Mouse (Mus musculus) heart, postnatal 14 days (tissue): ENCODE results near the gene Stard3. TPM values are rescaled to one million over a fixed set of nuclear protein-coding genes. Genes with fewer than 3 reads are reported as not detected.
A peak's percentile ranks its signal among the peaks of the same experiment; 100 is the strongest.

Experiments used
- DNase-seq, 2 experiments: peaks; one replicate each; pipeline ENCODE4 v3.0.0; 2021 to 2022
- intact Hi-C: fragments of 180-260 bp; cut with DNase I; formaldehyde crosslinking; loops from one replicate; pipeline ENCODE4 v1.15.1; 2025
- long read RNA-seq, 2 experiments: library from polyadenylated mRNA; stranded (forward); transcript quantifications; one replicate each; pipeline ENCODE4 v2.0.0; 2021
- total RNA-seq, 2 experiments: library from RNA; stranded (reverse); gene quantifications; 2 replicates each; pipeline ENCODE4 v1.2.3; 2021

Gene Stard3
- 10 to 100 TPM; 21.7 to 23.3 TPM for total RNA-seq
- long read RNA-seq, experiment 1, transcript Stard3-201 (15 exons, 2,070 nt) = major isoform, 36 of 68 reads
- long read RNA-seq, experiment 1, partial matches to known transcripts = 20 of 68 reads
- long read RNA-seq, experiment 1, other reads (novel, unspliced or antisense) = 12 of 68 reads
- long read RNA-seq, experiment 2, transcript Stard3-201 (15 exons, 2,070 nt) = major isoform, 30 of 63 reads
- long read RNA-seq, experiment 2, partial matches to known transcripts = 21 of 63 reads
- long read RNA-seq, experiment 2, other reads (novel, unspliced or antisense) = 12 of 63 reads

DNA sequence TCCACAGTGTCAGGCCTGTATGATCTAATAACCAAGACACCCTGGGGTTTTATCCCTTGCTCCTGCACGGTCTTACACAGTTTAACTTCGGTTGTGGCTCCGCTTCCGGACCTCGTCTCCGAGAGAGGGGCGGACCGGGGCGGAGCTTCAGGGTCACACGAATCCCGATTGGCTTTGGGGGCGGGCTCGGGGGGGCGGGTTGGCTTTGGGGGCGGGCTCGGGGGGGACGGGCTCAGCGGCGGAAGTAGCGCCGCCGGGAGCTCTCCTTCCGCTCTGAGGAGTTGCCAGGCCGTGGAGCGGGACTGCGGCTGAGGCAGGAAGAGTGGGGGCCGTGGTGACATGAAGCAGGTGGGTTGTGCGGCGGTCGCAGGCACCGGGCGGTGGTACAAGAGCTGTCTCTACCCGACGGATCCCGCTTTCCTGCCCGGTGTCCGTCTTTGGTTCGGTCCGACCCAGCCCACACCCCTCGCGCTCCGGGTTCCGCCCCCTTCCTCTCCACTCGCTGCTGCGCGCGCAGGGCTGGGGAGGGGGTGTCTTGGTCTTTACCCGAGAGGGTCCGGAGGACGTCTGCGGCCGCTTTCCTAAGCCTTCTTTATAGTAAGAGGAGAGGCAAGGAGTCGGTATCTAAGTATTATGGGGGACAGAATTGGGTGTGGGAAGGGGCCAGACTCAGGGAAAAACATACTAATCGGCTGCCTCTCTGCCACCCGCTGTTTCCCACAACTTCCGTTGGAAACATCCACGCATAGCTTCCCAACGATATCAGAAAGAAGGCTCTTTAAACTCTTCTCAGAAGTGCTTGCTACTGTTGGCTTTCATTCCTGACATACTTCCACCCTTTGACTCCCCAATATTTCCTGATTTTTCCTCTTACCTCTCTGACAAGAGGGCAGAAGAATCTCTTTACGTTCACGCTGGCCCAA lies at the start of gene Stard3:
Gene Stard3, plus strand, starts transcription at position 208 of the 923 bp plus-strand sequence.
- intact Hi-C loops = no loop called here

DNA sequence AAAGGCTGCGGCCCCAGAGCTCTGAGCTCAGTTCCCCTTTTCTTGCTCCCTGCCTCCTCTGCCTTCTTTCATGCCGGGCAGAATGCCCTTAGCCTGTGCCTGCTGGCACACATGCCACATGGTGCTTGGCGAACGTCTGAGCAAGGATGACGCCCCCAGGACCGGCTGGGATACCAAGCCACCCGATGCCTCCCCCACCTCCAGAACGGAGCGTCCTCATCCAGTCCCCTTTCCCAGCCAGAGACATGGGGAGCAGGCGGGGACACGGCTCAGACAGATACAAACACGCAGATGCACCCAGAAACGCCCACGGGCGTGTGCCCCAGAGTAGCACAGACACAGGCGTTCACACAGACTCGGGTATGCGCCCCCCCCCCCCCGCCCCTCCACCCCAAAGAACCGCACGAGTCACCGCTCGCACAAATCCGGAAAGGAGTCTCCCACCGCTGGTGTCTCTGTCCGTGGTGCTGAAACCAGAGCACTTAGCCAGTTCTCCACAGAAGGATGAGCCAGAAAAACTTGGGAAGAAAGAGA lies 44.3 kb upstream of the Stard3 start:
- peak; percentile 78 to 84 for DNase-seq
- intact Hi-C loops = no loop called here

More for the DNA sequence above, at the start of gene Stard3:
- peak; percentile 90 to 92 for DNase-seq

DNA sequence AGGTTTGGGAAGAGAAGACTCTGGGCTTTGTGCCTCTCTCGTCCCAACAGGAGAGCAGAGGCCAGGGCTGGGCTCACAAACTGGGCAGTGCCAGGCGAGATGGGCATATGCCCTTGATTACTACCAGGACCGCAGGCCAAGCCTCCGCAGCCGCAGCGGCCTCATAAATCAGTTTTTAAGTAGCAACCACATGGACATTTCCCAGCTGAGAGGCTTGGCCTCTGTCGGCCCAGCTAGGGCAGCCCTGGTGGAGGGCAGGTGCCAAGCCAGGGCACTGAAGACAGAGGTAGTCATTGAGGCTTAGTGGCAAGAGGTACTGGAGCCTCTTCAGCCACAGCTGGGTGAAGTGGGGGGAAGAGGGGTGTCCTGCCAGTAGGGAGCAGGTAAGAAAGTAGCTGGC lies 40.7 kb upstream of the Stard3 start:
- DNase-seq = no peak
- intact Hi-C loops = no loop called here

DNA sequence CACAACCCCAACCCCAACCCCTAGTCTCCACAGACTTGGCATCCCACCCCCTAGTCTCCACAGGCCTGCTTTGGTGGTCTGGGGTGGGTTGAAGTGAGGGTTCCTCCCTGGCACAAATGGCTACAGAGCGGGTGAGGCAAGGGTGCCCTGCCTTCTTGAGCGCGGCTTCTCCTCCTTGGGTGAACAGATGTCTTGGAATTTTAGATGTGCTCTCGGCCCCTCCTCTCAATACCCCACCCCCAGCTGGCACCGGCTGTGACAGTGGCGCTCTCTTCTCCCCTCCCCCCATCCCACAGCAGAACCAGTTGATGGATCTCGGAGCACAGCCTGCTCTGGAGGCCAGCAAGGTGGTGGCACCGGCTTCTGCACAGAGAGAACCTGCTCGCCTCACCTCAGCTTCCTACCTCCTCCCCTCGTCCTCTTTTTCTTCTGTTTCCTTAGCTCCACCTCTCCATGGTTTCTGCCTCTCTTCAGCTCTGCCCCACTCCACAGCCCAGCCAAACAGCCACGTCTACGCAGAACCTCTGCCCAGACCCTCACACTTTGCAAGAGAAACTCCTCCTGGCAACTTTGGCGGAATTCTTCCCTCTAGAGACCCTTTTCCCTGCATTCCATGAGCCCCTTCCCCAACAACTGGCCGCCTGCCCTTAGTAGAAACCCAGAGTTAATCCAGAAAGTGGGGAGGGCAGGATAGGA lies 39.6 kb upstream of the Stard3 start:
- intact Hi-C loops = no loop called here
- no peak for DNase-seq

DNA sequence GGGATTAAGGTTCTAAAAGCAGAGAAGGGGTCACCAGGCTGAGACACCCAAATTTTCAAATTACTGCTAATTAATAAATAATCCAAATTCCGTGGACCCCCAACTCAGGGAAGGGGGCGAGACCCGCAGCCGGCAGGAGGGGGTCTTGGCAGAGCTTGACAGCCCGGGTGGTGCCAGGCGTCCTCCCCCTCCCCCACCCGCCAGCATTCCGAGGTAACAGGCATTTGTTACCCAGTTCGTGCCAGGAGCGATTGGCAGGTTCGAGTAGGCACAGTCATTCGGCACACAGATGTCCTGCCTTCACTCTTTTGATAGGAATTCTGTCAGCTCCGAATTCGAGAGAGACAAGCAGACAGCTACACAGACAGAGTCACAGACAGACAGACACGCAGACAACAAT lies 39.0 kb upstream of the Stard3 start:
- intact Hi-C loops = no loop called here
- no peak for DNase-seq

DNA sequence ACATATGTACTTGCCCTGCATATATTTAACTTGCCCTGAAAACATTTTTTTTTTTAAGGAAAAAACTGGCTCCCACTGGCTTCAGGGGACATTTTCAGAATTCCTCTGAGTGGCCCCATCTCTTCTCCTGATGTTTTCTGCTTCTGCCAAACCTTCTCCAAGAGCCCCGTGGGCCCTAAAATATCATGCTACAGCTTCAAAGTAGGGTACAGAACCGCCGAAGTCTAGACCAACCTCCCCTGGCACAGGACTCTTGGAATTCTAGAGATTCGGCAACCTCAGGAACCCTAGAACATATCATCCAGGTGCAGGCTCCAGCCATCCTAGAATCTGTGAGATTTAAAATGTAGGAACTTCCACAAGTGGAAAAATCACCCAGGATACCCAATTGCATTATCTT lies 38.6 kb upstream of the Stard3 start:
- no peak for DNase-seq
- intact Hi-C loops = no loop called here

DNA sequence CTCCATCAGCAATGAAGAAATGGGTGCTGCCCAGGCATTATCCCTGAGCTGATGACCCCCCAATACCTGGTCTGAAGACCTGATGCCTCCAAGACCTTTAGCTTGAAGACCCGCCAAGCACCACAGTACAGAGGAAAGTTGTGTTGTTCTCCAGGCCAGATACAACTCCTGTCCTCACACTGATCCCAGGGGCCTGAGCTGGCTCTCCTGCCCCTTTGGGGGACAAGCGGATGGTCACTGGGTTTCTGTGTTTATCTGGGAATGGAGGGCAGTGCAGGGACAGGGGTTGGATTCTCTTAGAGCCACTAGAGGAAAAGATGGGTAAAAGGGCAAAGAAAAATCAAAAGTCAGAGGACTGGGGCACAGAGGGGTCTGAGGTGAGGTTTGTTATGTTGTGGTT lies 38.2 kb upstream of the Stard3 start:
- intact Hi-C loops = no loop called here
- DNase-seq = no peak

DNA sequence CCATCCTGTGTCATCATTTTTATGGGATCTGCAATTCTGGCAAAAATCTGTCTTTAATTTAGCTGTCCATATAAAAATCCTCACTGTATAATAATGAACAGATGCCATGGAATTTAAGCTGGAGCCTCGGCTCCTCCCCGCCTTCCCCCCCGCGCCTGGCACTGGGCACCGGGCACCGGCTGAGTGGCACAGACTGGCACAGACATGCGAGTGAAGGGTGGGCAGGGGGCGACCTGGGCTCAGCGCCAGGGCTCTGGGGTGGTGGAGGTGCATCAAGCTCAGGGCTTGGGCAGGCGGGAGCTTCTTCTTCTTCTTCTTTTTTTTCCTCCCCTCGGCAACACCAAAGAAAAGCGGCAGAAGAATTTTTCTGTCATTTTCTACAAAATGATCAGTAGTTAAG lies 37.8 kb upstream of the Stard3 start:
- intact Hi-C loops = no loop called here
- DNase-seq = no peak

DNA sequence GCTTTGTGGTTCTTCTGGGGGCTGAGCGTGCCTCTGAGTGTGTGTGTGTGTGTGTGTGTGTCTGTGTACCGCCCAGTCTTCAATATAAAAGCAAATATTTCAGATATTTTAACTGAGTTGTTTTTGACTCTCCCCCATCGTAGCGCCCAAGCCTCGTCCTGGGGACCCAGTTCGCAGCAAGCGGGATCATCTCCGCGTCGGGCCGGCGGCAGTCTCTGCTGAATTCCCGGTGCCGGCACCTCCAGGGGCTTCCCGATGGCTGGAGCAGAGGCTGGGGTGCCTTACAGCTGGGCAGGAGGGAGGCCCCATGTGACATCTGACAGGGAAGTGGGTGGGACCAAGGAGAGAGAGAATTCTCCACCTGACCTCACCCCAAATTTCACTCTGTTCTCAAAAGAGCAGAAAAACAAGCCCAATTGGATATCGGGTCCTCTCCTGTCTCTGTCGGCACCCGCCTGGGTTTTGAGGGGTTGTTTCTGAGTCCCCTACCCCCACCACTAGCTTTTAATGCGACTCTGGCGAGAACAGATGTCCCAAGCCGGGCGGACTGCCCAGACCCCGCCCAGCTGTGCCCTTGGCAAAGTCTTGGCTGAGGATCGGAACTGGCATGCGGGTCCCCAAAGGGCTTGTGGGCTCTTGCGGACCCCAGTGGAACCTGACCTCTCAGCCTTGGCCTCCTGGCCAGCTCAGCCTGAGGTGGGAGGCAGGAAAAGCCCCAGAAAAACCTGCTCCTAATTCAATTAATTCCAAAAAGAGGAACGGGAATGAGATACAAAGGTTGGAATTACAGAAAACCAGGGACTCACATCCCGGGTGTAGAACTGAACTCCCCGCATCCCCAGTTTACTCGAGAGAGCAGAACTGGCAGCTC lies 37.1 kb upstream of the Stard3 start:
- intact Hi-C loops = no loop called here
- DNase-seq = no peak

DNA sequence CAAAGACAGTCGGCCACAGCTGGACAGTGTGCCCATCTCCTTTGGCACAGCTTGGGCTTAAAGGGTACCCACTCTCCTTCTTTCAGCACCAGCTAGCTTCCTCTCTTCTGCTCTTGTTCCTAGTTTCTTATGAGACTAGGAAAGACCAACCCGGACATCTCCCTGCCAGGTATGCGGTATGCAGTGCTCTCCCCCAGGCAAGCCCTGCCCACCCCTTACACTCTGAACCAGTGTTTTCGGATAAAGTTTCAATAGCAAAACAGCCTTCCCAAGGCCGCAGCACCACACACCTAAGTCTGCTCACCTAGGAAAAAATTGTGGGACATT lies 36.5 kb upstream of the Stard3 start:
- intact Hi-C loops = no loop called here
- DNase-seq = no peak

DNA sequence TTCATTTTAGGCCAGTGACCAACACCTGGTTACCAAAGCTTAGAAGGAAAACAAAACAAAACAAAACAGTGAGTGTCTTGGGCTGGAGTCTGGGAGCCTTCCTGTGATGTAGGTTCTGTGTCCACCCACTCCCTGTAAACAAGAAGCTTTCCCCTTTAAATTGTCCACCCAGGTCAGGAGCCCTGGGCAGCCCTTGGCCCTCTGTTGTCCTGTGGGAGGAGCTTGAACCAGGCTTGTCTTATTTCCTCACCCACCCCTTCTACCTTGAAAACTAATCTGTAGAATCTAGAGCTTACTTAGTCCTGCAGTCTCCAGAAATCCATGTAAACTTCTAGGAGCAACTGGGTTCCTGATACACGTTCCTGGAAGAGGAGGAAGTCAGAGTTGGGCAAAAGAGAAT lies 36.0 kb upstream of the Stard3 start:
- no peak for DNase-seq
- intact Hi-C loops = no loop called here

DNA sequence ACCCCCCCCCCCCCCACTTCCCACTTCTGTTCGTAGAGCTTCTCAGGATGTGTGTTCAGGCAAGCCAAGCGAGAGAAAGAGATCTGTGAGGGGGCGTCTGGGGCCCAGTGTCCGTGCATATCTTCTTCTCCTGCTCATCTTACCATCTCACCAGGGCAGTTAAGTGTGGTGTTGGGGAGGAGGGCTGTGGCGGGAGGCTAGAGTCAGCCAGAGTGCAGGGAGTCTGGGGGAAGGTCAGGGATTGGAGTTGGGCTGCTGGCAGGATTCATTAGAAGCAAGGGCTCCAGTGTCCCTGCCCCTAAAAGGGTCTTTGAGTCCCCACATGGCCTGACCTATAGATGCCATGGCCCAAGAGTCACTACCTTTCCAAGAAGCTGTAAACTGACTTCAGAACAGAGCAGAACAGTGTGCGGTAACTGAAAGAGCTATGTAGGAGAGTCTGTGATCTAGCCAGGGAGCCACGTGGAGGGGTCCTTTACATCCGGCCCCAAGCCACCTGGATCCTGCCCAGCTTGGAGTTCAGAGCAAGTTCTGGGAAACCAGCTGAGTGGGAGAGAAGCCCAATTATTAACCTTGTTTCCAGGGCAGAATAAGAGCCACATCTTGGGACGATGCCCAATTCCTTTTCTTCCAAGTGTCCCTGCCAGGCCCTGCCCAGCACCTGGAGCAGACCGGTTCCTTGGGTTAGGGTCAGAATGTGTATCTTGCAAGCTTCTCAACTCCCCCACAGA lies 34.9 kb upstream of the Stard3 start:
- no peak for DNase-seq
- intact Hi-C loops = no loop called here

DNA sequence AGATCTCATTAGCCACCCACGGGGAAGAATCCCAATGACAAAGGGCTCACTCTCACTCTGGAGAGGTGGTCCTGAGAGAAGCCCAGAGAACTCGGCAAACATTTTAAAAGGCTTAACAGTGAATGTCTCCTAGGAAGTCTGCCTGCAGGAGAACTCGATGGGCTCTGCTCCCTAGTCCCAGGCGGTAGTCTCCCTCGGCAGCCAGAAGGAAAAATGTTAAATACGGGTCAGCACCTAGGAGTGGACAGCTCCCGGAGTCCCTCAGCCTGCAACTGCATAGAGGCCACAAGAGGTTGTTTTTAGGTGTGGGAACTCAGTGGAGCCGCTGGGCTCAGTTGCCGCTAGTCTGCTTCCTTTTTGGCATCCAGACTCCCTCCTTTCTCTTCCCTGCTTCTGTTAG lies 34.2 kb upstream of the Stard3 start:
- intact Hi-C loops = no loop called here
- DNase-seq = peak; percentile 45 to 59

DNA sequence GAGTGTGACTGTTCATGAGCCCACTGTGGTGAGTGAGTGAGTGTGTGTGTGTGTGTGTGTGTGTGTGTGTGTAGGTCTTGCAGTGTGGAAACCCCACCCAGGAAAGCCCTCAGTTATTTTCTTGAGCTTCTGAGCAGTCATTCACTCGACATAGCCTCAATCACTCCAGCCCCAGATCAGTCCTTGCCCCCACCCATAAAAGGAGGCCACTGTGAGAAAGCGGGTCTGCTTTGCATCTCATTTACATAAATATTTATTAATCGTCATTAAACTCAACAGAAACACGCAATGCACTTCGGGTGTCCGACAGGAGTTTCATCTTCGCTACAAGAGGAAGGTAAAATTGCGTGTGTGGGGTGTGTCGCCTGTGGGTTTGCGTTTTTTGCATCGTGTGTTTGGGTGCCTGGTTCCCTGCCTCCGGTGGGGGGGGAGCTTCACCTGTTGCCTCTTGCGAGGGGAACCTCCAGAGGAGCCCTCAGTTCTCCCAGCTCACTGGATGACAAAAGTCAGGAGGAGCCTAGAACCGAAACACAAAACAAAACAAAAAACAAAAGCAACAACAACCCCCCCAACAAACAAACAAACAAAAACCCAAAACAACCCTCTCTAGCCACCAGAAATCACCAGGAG lies 32.9 kb upstream of the Stard3 start:
- no peak for DNase-seq
- intact Hi-C loops = no loop called here

DNA sequence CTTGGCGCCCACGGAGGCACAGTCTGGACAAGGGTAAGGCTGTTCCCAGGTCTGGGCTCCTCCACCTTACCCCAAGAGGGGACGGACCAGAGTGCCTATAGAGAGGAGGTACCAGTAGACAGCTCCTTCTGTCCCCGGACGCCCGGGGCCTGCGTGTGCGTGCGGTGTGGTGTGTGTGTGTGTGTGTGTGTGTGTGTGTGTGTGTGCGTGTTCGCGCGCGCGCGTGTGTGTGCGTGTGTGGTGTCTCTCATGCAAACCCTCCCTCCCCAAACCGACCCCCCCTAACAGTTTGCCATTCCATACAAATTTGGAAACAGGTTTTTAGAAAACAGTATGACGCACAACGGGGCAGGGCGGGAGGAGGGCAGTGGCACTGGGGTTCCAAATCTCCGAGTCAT lies 32.3 kb upstream of the Stard3 start:
- intact Hi-C loops = no loop called here
- DNase-seq = no peak

DNA sequence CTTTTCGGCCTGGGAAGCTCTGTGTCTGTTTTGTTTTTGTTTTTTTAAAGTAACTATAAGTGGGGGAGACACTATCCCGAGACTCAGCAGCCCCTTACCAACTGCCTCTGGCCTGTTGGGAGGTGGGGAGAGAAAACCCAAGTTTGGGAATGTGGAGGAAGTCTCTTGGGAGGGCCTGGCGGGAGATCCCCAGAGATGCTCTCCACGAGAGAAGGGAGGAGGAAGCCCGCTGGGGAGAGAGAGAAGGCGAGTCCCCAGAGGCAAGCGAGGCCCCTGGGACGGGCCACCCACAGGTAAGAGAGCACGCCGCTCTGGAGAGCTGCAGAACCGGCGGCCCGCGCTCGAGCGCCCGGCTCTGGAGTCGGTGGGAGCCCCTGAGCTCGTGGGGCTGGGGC lies 31.4 kb upstream of the Stard3 start:
- no peak for DNase-seq
- intact Hi-C loops = no loop called here

DNA sequence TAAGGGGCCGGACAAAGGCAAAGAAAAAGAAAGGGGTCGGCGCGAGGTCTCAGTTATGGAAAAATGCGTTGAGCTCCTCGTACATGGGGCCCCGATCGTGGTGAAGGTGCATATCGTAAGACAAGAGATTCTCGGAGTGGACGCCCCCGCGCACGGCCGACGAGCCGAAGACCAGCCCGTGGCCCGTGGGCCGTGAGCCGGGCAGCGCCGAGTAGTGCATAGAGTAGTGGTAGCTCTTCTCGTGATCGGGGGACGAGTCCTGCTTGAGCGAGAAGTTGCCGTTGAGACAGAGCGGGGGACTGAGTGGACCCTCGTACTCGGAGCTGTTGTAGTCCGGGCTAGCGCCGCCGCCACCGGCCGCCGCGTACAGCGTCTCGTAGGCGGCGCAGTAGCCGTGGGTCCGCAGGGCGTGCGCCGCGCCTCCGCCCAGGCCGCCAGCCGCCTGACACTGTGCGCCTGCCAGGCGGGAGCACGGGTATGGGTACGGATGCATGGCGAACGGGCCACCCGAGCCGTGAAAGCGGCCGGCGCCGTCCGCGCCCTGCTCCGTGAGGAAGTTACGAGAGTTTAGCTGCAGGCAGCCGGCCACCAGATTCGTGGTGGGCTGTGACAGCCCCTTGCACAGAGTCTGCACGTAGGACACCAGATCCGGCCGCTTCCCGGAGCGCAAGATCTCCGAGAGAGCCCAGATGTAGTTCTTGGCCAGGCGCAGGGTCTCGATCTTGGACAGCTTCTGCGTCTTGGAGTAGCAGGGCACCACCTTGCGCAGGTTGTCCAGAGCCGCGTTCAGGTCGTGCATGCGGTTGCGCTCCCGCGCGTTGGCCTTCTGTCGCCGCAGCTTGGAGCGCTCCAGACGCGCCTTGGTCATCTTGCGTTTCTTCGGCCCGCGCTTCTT lies 30.8 kb upstream of the Stard3 start:
- intact Hi-C loops = no loop called here
- DNase-seq = no peak

DNA sequence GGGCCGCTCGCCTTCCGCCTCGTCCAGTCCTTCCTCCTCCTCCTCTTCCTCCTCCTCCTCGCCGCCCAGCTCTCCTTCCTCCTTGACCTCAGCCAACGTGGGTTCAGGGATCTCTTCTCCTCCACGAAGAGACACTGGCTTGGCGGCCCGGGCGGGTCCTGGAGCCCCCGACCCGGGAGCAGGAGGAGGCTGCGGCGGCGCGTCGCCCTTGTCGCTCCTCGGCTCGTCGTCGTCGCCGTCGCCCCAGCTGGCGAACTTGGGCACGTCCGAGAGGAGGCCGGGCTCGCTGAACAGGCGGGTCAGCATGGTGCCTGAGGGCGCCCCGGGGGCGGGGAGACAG lies 30.2 kb upstream of the Stard3 start:
- intact Hi-C loops = no loop called here
- no peak for DNase-seq
